Mouse (Mus musculus) stomach, embryonic 14.5 days (tissue): ENCODE data around the gene Mettl5. TPM values are rescaled to one million over a fixed set of nuclear protein-coding genes. Genes with fewer than 3 reads are reported as not detected.

ENCODE experiments used
- ATAC-seq: fragments of 200-750 bp; cut with Nextera tagmentation; 2 replicates; pipeline ENCODE4 v1.8.0; 2017; ENCODE audit warnings: low read depth, moderate TSS enrichment; ENCODE audit not compliant: insufficient number of reproducible peaks, insufficient read depth, low FRiP score
- H3K27ac ChIP-seq: fragments of 300-500 bp; sonication (generic); 2 replicates; pipeline ENCODE4 v1.5.1; 2014; ENCODE audit warnings: mild to moderate bottlenecking, low read length, moderate library complexity, mixed read lengths
- H3K27me3 ChIP-seq: fragments of 300-500 bp; sonication (generic); 2 replicates; pipeline ENCODE4 v1.6.1; 2014; ENCODE audit warnings: low read length, control low read depth, mixed read lengths; ENCODE audit not compliant: control insufficient read depth, insufficient read depth
- H3K36me3 ChIP-seq: fragments of 300-500 bp; sonication (generic); 2 replicates; pipeline ENCODE4 v1.6.1; 2014; ENCODE audit warnings: mild to moderate bottlenecking, control low read depth, low read length, moderate library complexity, mixed read lengths; ENCODE audit not compliant: control insufficient read depth, insufficient read depth
- H3K4me1 ChIP-seq: fragments of 300-500 bp; sonication (generic); 2 replicates; pipeline ENCODE4 v1.6.1; 2014; ENCODE audit warnings: low read length, control low read depth, mixed read lengths; ENCODE audit not compliant: control insufficient read depth, insufficient read depth
- H3K4me2 ChIP-seq: fragments of 300-500 bp; sonication (generic); replicated peaks from 2 replicates; pipeline ENCODE4 v1.6.1; 2014; ENCODE audit warnings: low read depth, low read length, control low read depth
- H3K4me3 ChIP-seq: fragments of 300-500 bp; sonication (generic); 2 replicates; pipeline ENCODE4 v1.5.1; 2014; ENCODE audit warnings: low read depth, low read length, control low read depth
- H3K9ac ChIP-seq: fragments of 300-500 bp; sonication (generic); replicated peaks from 2 replicates; pipeline ENCODE4 v1.6.1; 2014; ENCODE audit warnings: low read depth, mild to moderate bottlenecking, control low read depth, low read length, moderate library complexity, mixed read lengths
- H3K9me3 ChIP-seq: fragments of 300-500 bp; sonication (generic); 2 replicates; pipeline ENCODE4 v1.6.1; 2016; ENCODE audit warnings: low read depth, low read length, control low read depth; ENCODE audit not compliant: control insufficient read depth
- WGBS: fragments of 180-500 bp; shearing (Covaris S2); extraction: QIAGEN DNeasy Blood & Tissue Kit; methylation state at CpG from one replicate; pipeline ENCODE4 v1.1.7; 2014; 5-methylcytosine and 5-hydroxymethylcytosine counted together
- polyA plus RNA-seq: library from polyadenylated mRNA; unstranded; fragments of >200 nt; fragmentation: Nextera tagmentation; extraction: Ambion mirVana; gene quantifications from 2 replicates; pipeline ENCODE4 v1.2.1, GENCODE M21; 2014

Mettl5 gene
- polyA plus RNA-seq, 1 experiment from 2014 or later: 44.0 TPM

- Histone ChIP-seq H3K36me3 (no peaks in the 10 kb centered on the region), H3K4me1 (peaks cover 13% of the 10 kb centered on the region; the same call in 1 of the 2 replicates), H3K27ac (no peak overlapping the region), H3K4me2 (no peak overlapping the region), H3K4me3 (no peak overlapping the region), H3K27me3 (no peaks in the 10 kb centered on the region), H3K9ac (no peak overlapping the region), H3K9me3 (no peaks in the 10 kb centered on the region)
- WGBS: 95% methylated on average over 4 of the region's 4 CpGs
- ATAC-seq: no peak
Measured at GRCm38 (mm10) chr2:69896224-69896581, 10.8 kb upstream of the Mettl5 start.

GRCm38 (mm10) chr2:69895502-69896223 is 10.2 kb upstream of the Mettl5 start:
- Histone ChIP-seq H3K27ac (no peak overlapping the region), H3K4me2 (no peak overlapping the region), H3K27me3 (no peaks in the 10 kb centered on the region), H3K9ac (no peak overlapping the region), H3K4me3 (no peak overlapping the region), H3K36me3 (no peaks in the 10 kb centered on the region), H3K4me1 (peaks cover 13% of the 10 kb centered on the region; the same call in 1 of the 2 replicates), H3K9me3 (no peaks in the 10 kb centered on the region)
- no peak for ATAC-seq
- WGBS: 59% methylated on average over 14 of the region's 14 CpGs

- Histone ChIP-seq H3K27ac (no peak overlapping the region), H3K4me1 (0 out of 2 replicates have a peak, but pooled peaks cover 5% of the 10 kb centered on the region), H3K36me3 (no peaks in the 10 kb centered on the region)
Measured at GRCm38 (mm10) chr2:69893891-69894290, 8.5 kb upstream of the Mettl5 start.

DNA sequence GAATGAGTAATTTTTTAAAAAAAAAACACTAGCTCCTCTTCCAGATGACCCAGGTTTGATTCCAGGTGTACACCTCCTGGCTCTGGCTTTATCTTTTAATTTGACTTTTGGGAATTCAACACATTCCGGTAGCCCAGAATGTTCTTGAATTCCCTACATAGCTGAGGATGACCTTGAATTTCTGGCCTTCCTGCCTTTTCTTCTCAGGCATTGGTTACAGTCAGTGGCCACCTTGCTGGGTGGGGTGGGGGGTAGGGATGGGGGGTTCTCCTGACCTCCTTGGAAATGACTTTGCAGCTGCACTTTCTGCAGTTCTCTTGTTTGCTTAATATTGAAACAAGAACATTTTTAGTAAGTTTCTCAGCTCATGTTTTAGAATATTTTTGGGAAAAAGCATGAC is 7.7 kb upstream of the Mettl5 start:
- Histone ChIP-seq H3K4me3 (no peak overlapping the region), H3K27ac (no peak overlapping the region), H3K9ac (no peak overlapping the region), H3K4me2 (no peak overlapping the region), H3K27me3 (no peaks in the 10 kb centered on the region), H3K36me3 (no peaks in the 10 kb centered on the region), H3K4me1 (no peaks in the 10 kb centered on the region), H3K9me3 (no peaks in the 10 kb centered on the region)
- 62% methylated on average over 1 of the region's 1 CpGs for WGBS
- no peak for ATAC-seq

More at GRCm38 (mm10) chr2:69893891-69894290, 8.5 kb upstream of the Mettl5 start:
- H3K9me3 ChIP-seq: no peaks in the 10 kb centered on the region
- no peak overlapping the region for H3K4me2 ChIP-seq
- ATAC-seq: no peak
- no peaks in the 10 kb centered on the region for H3K27me3 ChIP-seq
- 80% methylated on average over 5 of the region's 5 CpGs for whole genome bisulfite sequencing
- no peak overlapping the region for H3K4me3 ChIP-seq
- H3K9ac ChIP-seq: no peak overlapping the region

- Histone ChIP-seq H3K27me3 (no peaks in the 10 kb centered on the region), H3K4me3 (no peak overlapping the region), H3K9me3 (no peaks in the 10 kb centered on the region), H3K27ac (no peak overlapping the region), H3K4me2 (no peak overlapping the region), H3K4me1 (no peaks in the 10 kb centered on the region), H3K9ac (no peak overlapping the region), H3K36me3 (no peaks in the 10 kb centered on the region)
- ATAC-seq: no peak
- 61% methylated on average over 7 of the region's 7 CpGs for WGBS
Measured at GRCm38 (mm10) chr2:69890843-69891242, 5.4 kb upstream of the Mettl5 start.

DNA sequence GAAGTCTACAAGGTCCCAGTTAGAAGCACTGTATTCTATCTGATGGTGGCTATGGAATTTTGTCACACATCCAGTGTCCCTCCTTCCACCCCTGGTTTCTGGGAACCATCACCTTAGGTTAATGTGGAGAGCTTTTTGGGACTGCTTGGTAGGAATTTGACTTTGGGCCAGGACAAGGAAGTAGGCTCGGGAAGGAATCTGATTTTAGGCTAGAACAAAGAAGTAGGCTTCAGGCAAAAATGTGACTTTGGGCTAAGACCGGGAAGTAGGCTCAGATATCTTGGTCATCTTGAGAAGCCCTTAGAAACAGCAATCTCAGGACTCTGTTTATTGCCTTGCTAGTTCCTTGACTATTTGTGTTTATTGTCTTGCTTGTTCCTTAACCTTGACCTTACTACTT is 3.5 kb upstream of the Mettl5 start:
- H3K9me3 ChIP-seq: no peaks in the 10 kb centered on the region
- H3K36me3 ChIP-seq: no peaks in the 10 kb centered on the region
- ATAC-seq: no peak
- H3K4me2 ChIP-seq: no peak overlapping the region
- H3K27me3 ChIP-seq: no peaks in the 10 kb centered on the region
- H3K9ac ChIP-seq: no peak overlapping the region
- no peak overlapping the region for H3K4me3 ChIP-seq
- H3K4me1 ChIP-seq: peaks cover 3% of the 10 kb centered on the region; the same call in 1 of the 2 replicates
- 81% methylated on average over 2 of the region's 2 CpGs for WGBS
- H3K27ac ChIP-seq: no peak overlapping the region

- H3K36me3 ChIP-seq: no peaks in the 10 kb centered on the region
- peak overlapping the region; percentile 34 for H3K4me3 ChIP-seq
- peaks cover 3% of the 10 kb centered on the region; the same call in 1 of the 2 replicates for H3K4me1 ChIP-seq
- WGBS: 5% methylated on average over 12 of the region's 12 CpGs
- peak overlapping the region; percentile 15; the same call in 1 of the 2 replicates for H3K9ac ChIP-seq
- peak overlapping the region; percentile 12; the same call in 1 of the 2 replicates for H3K27ac ChIP-seq
- H3K27me3 ChIP-seq: no peaks in the 10 kb centered on the region
- H3K4me2 ChIP-seq: peak overlapping the region; percentile 53
- 0 out of 2 replicates have a peak, but pooled peaks have one; percentile 28 for ATAC-seq
- no peaks in the 10 kb centered on the region for H3K9me3 ChIP-seq
Measured at GRCm38 (mm10) chr2:69885050-69885449, 365 bp downstream of the Mettl5 start.

GRCm38 (mm10) chr2:69884581-69884980 is 834 bp downstream of the Mettl5 start:
- 57% methylated on average over 6 of the region's 6 CpGs for WGBS
- no peaks in the 10 kb centered on the region for H3K27me3 ChIP-seq
- no peaks in the 10 kb centered on the region for H3K9me3 ChIP-seq
- peak overlapping the region; percentile 53 for H3K4me2 ChIP-seq
- H3K27ac ChIP-seq: no peak overlapping the region
- H3K9ac ChIP-seq: 0 out of 2 replicates have a peak overlapping the region, but pooled peaks have one; percentile 15
- H3K4me3 ChIP-seq: peak overlapping the region; percentile 34
- no peaks in the 10 kb centered on the region for H3K36me3 ChIP-seq
- ATAC-seq: no peak
- H3K4me1 ChIP-seq: peaks cover 3% of the 10 kb centered on the region; the same call in 1 of the 2 replicates
